8 mouse cellular contexts compared by ENCODE assay signal in genomic region chr17:67978786-67979185, GRCm38 (mm10). TPM values are rescaled to one million over a fixed set of nuclear protein-coding genes. Genes with fewer than 3 reads are reported as not detected.
DNase-seq lines count a peak whose midpoint lies in the region; ATAC-seq lines count a peak whose summit lies in the region.

No protein-coding gene starts in this region.

- no peaks in the 10 kb centered on the region for H3K36me3 ChIP-seq in liver, embryonic 16.5 days (ENCODE audit: control insufficient read depth, insufficient read depth)
- H3K36me3 ChIP-seq in liver, embryonic 11.5 days (ENCODE audit: control insufficient read depth, insufficient read depth, low read length) = no peaks in the 10 kb centered on the region
- no peaks in the 10 kb centered on the region for H3K36me3 ChIP-seq in heart, embryonic 14.5 days (ENCODE audit: control insufficient read depth, insufficient read depth, low read length)
- H3K36me3 ChIP-seq in stomach, embryonic 16.5 days (ENCODE audit: control insufficient read depth, insufficient read depth, low read length) = no peaks in the 10 kb centered on the region
- no peaks in the 10 kb centered on the region for H3K36me3 ChIP-seq in midbrain, embryonic 13.5 days

- intact Hi-C loops in left cerebral cortex, postnatal 25 days (cut with DNase I) = no loop called here

- no peak overlapping the region for H3K9ac ChIP-seq in liver, embryonic 16.5 days (ENCODE audit: low read depth, low read length)
- H3K9ac ChIP-seq in liver, embryonic 11.5 days (ENCODE audit: low read depth, low read length) = no peak overlapping the region
- no peak overlapping the region for H3K9ac ChIP-seq in heart, embryonic 14.5 days (ENCODE audit: low read length)
- no peak overlapping the region for H3K9ac ChIP-seq in stomach, embryonic 16.5 days (ENCODE audit: low read length)
- no peak overlapping the region for H3K9ac ChIP-seq in midbrain, embryonic 13.5 days (replicated peaks)

- WGBS in liver, embryonic 16.5 days (ENCODE audit: insufficient replicate concordance) = 35% methylated on average over 3 of the region's 3 CpGs
- WGBS in liver, embryonic 11.5 days = 52% methylated on average over 3 of the region's 3 CpGs
- 39% methylated on average over 3 of the region's 3 CpGs for WGBS in heart, embryonic 14.5 days
- WGBS in stomach, embryonic 16.5 days = 16% methylated on average over 3 of the region's 3 CpGs
- 57% methylated on average over 3 of the region's 3 CpGs for WGBS in midbrain, embryonic 13.5 days

- no peak overlapping the region for H3K4me3 ChIP-seq in liver, embryonic 16.5 days (ENCODE audit: low read depth, low read length)
- no peak overlapping the region for H3K4me3 ChIP-seq in liver, embryonic 11.5 days (ENCODE audit: low read depth, low read length)
- no peak overlapping the region for H3K4me3 ChIP-seq in heart, embryonic 14.5 days (ENCODE audit: control insufficient read depth in 1 of 2, insufficient read depth in 1 of 2, low read depth in 1 of 2, low read length in 2 of 2)
- no peak overlapping the region for H3K4me3 ChIP-seq in stomach, embryonic 16.5 days (replicated peaks; ENCODE audit: low read length)
- H3K4me3 ChIP-seq in midbrain, embryonic 13.5 days (replicated peaks) = no peak overlapping the region

- no peaks in the 10 kb centered on the region for H3K9me3 ChIP-seq in liver, embryonic 16.5 days (replicated peaks; ENCODE audit: control insufficient read depth, low read length)
- H3K9me3 ChIP-seq in liver, embryonic 11.5 days (ENCODE audit: control insufficient read depth, low read length) = no peaks in the 10 kb centered on the region
- no peaks in the 10 kb centered on the region for H3K9me3 ChIP-seq in heart, embryonic 14.5 days (ENCODE audit: control insufficient read depth, low read length)
- no peaks in the 10 kb centered on the region for H3K9me3 ChIP-seq in stomach, embryonic 16.5 days (replicated peaks; ENCODE audit: control insufficient read depth, low read length)
- H3K9me3 ChIP-seq in midbrain, embryonic 13.5 days = no peaks in the 10 kb centered on the region

- H3K4me2 ChIP-seq in liver, embryonic 16.5 days (ENCODE audit: low read depth, low read length) = no peak overlapping the region
- no peak overlapping the region for H3K4me2 ChIP-seq in liver, embryonic 11.5 days
- no peak overlapping the region for H3K4me2 ChIP-seq in heart, embryonic 14.5 days (ENCODE audit: low read length)
- H3K4me2 ChIP-seq in stomach, embryonic 16.5 days (ENCODE audit: low read depth, low read length) = no peak overlapping the region
- H3K4me2 ChIP-seq in midbrain, embryonic 13.5 days (replicated peaks) = no peak overlapping the region

- peak; percentile 32; the same call in 1 of the 2 replicates for ATAC-seq in liver, embryonic 16.5 days (ENCODE audit: low read depth)
- no peak for ATAC-seq in liver, embryonic 11.5 days (replicated peaks; ENCODE audit: low FRiP score)
- ATAC-seq in heart, embryonic 14.5 days (ENCODE audit: insufficient number of reproducible peaks, insufficient read depth, low FRiP score, low read depth) = peak; percentile 82
- ATAC-seq in stomach, embryonic 16.5 days (ENCODE audit: insufficient read depth, low FRiP score) = peak; percentile 63; the same call in 1 of the 2 replicates
- ATAC-seq in midbrain, embryonic 13.5 days = no peak

- no peaks in the 10 kb centered on the region for H3K27me3 ChIP-seq in liver, embryonic 16.5 days (ENCODE audit: control insufficient read depth, insufficient read depth, low read depth, low read length)
- H3K27me3 ChIP-seq in liver, embryonic 11.5 days (replicated peaks; ENCODE audit: control insufficient read depth, insufficient read depth, low read length) = no peaks in the 10 kb centered on the region
- H3K27me3 ChIP-seq in heart, embryonic 14.5 days (ENCODE audit: control insufficient read depth, insufficient read depth, low read length) = no peaks in the 10 kb centered on the region
- H3K27me3 ChIP-seq in stomach, embryonic 16.5 days (ENCODE audit: control insufficient read depth, insufficient read depth, low read length) = no peaks in the 10 kb centered on the region
- no peaks in the 10 kb centered on the region for H3K27me3 ChIP-seq in midbrain, embryonic 13.5 days

- no peak overlapping the region for H3K27ac ChIP-seq in liver, embryonic 16.5 days (ENCODE audit: low read length)
- no peak overlapping the region for H3K27ac ChIP-seq in liver, embryonic 11.5 days (ENCODE audit: low read depth, low read length)
- H3K27ac ChIP-seq in heart, embryonic 14.5 days (replicated peaks in 1 of 2; ENCODE audit: control insufficient read depth in 1 of 2, insufficient read depth in 1 of 2, low read depth in 2 of 2, low read length in 2 of 2) = peak overlapping the region; percentile 27 to 57; a peak in 3 of 4 replicates
- H3K27ac ChIP-seq in stomach, embryonic 16.5 days (ENCODE audit: low read length) = peak overlapping the region; percentile 47
- no peak overlapping the region for H3K27ac ChIP-seq in midbrain, embryonic 13.5 days

- DNase-seq in liver, embryonic 11.5 days (ENCODE audit: low spot score) = no peak
- peak; percentile 83 to 85 for DNase-seq in cerebellum, postnatal 10 days
- DNase-seq in kidney, postnatal 36 days = peak; percentile 63 to 78
- no peak for DNase-seq in left cerebral cortex, postnatal 25 days (ENCODE audit: low spot score in 2 of 2)

- no peaks in the 10 kb centered on the region for H3K4me1 ChIP-seq in liver, embryonic 16.5 days (ENCODE audit: control insufficient read depth, low read depth, low read length)
- H3K4me1 ChIP-seq in liver, embryonic 11.5 days (replicated peaks; ENCODE audit: control insufficient read depth, insufficient read depth, low read length) = peaks cover 5% of the 10 kb centered on the region; the same call in 1 of the 2 replicates
- H3K4me1 ChIP-seq in heart, embryonic 14.5 days (ENCODE audit: control insufficient read depth in 2 of 2, insufficient read depth in 2 of 2, low read length in 2 of 2) = peaks cover 6 to 15% of the 10 kb centered on the region in 2 experiments
- peaks cover 36% of the 10 kb centered on the region for H3K4me1 ChIP-seq in stomach, embryonic 16.5 days (ENCODE audit: control insufficient read depth, insufficient read depth, low read length)
- H3K4me1 ChIP-seq in midbrain, embryonic 13.5 days (replicated peaks) = peaks cover 4% of the 10 kb centered on the region

RNA-seq across cellular contexts. Expression of gene Arhgap28, which starts 25.1 kb away (rescaled TPM):
- 0.86 and 1.3 TPM in 2 replicates for polyA plus RNA-seq in liver, embryonic 16.5 days (2015; fragmentation: Nextera tagmentation; extraction: Ambion mirVana)
- 16.5 and 20.7 TPM in 2 replicates for polyA plus RNA-seq in liver, embryonic 11.5 days (2014; fragmentation: Nextera tagmentation; extraction: Ambion mirVana)
- polyA plus RNA-seq in heart, embryonic 14.5 days (2014; fragmentation: Nextera tagmentation; extraction: Ambion mirVana) = 14.4 and 15.7 TPM in 2 replicates
- 26.1 and 26.7 TPM in 2 replicates for polyA plus RNA-seq in stomach, embryonic 16.5 days (2015; fragmentation: Nextera tagmentation; extraction: Ambion mirVana)
- total RNA-seq in left cerebral cortex, postnatal 25 days (2021) = under 1 TPM; 0.73 to 0.85 TPM
- polyA plus RNA-seq in midbrain, embryonic 13.5 days (2015; fragmentation: Nextera tagmentation; extraction: Ambion mirVana) = 6.9 and 8.8 TPM in 2 replicates

Comparison
In these comparisons a context has a peak if more than half of its experiments do, and no peak if none do; other contexts are left out.
1. ATAC-seq: peak in liver, embryonic 16.5 days (single experiment), heart, embryonic 14.5 days (single experiment) and stomach, embryonic 16.5 days (single experiment); none in liver, embryonic 11.5 days (single experiment) and midbrain, embryonic 13.5 days (single experiment).
2. H3K27ac ChIP-seq: peak in heart, embryonic 14.5 days (2 of 2) and stomach, embryonic 16.5 days (single experiment); none in liver, embryonic 16.5 days (single experiment), liver, embryonic 11.5 days (single experiment) and midbrain, embryonic 13.5 days (single experiment).
3. DNase-seq: peak in cerebellum, postnatal 10 days (2 of 2) and kidney, postnatal 36 days (2 of 2); none in liver, embryonic 11.5 days (single experiment) and left cerebral cortex, postnatal 25 days (0 of 2).